Mouse (Mus musculus) urinary bladder, postnatal 4 days (tissue): ENCODE measurements around the gene Tprn.
"Not testable (repeated sequence)": the region's sequence is repeated elsewhere in the genome, so short reads cannot be mapped to it uniquely, and the experiment has no call there.

ENCODE experiments used
- DNase-seq, 2 experiments: peaks; one replicate each; pipeline ENCODE4 v3.0.0; 2021 to 2022; ENCODE audit warnings: low spot score in 2 of 2

Tprn gene

GRCm38 (mm10) chr2:25236614-25237013, 25.8 kb upstream of the Tprn start, which contains the start of gene Rnf224:
Gene Rnf224, minus strand, starts transcription at chr2:25236787.
- DNase-seq = no peak

DNA sequence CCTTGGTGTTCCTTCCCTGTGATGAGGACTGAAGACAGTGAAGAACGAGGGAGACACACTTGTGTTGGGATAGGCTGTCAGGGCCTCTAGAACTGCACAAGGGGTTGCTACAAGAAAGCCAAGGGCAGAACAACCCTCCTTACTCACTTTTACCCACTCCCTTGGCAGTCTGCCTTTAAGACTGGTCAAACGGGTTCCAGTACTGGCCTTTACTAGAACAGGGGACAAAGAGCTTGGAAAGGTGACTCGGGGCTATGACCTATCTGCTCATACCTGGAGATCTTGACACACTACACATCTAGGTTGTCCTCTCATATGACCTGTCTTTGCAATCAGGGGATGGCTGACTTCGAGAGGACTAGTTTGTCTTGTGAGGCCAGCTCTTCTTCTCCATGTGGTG, 24.9 kb upstream of the Tprn start:
- DNase-seq = no peak

GRCm38 (mm10) chr2:25238106-25238505, 24.3 kb upstream of the Tprn start:
- no peak for DNase-seq

- no peak for DNase-seq
Measured at GRCm38 (mm10) chr2:25239766-25240165, 22.7 kb upstream of the Tprn start.

GRCm38 (mm10) chr2:25240310-25240709, 22.1 kb upstream of the Tprn start:
- DNase-seq = no peak

DNA sequence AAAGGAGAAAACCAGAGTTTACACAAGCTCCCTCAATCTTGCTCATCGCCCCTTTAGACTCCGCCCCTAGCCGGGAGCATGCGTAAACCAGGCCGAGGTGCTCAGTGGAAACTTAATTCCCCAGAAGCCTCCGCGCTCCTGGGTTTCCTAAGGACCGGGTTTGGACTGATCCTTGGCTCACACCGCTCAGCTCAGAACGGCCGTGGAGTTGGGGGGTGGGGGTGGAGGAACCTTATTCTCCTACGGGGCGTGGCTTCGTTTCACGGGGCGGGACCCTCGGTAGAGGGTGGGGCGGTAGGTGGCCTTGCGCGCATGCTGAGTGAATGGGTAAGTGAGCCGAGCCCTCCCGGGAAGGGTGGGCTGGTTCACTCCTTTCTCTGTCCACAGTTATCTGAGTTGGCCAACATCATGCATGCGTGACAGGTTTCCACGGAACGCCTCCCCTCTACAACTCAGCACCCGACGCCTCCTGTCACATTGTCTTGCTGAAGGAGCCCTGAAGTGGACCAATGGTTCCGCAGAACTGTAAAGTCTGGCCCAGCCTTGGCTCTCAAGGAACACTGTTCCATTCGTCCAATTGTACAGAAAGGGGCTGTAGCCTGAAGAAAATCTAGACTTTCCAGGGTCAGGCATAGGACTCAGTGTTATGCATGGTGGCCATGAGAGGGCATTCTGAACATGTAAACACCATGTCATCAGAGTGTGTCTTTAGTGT, 21.5 kb upstream of the Tprn start:
- DNase-seq = peak; percentile 61 to 69

DNA sequence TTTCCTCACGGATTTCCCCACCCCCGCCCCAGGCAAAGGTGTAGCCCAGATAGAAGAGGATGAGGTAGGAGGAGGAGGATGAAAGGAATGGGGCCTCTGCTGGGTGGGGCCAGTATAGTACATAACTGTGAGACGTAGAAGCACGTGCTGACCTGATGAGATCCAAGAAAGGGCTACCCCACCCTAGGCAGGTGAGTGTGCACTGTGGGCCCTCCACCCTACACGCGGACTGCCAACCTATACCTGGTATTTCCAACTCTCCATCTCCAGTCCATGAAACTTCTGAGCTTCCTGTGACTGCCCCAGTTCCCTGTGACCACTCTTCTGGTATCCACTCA, 21.0 kb upstream of the Tprn start:
- no peak for DNase-seq

DNA sequence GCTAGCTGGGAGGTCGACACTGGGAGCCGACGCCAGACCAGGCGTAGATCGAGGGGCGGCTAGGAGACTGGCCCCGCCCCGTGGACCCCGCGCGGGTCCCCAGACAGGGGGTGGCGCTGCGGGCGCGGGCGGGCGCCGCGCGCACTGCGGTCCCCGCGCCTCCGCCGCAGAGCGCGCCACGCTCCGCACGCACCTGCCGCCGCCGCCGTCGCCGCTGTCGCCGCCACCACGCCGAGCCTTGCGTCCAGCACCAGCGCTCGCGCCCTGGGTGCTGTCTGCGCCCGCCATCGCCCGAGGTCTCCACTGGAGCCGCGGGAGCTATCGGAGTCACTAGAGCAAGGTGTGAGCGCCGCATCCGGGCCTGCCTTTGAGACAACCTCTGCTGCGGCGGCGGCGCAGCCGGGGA, 20.3 kb upstream of the Tprn start, which contains the start of the genes Rnf208 and Cysrt1:
Rnf208 (plus strand) TSS at position 155 of the 406 bp plus-strand sequence.
Cysrt1 (minus strand) TSS at position 352 of the 406 bp plus-strand sequence.
- DNase-seq = no peak

DNA sequence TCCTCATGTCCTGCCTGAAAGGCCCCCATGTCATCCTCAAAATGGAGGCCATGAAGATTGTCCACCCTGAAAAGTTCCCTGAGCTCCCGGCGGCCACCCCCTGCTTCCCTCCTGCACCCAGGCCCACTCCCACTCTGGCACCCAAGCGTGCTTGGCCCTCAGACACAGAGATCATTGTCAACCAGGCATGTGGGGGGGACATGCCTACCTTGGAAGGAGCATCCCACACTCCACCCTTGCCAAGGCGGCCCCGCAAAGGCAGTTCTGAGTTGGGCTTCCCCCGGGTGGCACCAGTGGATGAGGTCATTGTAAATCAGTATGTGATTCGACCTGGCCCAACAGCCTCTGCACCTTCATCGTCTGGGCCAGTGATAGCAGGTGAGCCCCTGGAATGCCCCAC, 19.1 kb upstream of the Tprn start:
- no peak for DNase-seq

DNA sequence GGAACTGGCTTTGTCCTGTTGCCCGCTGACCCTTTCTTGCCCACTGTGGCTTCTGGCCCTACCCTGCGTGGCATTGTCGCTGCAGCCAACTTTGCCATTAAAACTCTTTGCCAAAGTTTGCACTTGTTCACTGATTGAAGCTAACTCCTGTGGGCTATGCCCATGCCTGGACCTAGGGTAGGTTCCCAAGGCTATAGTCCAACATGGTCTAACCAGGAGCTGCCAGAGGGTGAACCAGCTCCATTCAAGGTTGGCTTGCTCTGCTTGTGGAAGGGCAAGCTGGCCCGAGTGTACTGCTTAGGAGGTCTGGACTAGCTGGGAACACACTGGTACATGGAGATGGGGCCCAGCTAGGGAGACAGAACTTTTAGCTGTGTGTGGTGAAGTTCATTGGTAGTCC, 18.3 kb upstream of the Tprn start:
- DNase-seq = no peak

GRCm38 (mm10) chr2:25246183-25247072, 16.0 kb upstream of the Tprn start, which contains the start of gene AL732309.1:
Gene AL732309.1, minus strand, starts transcription at chr2:25246863.
- DNase-seq = no peak

- no peak for DNase-seq
Measured at GRCm38 (mm10) chr2:25252331-25252730, 10.1 kb upstream of the Tprn start.

- DNase-seq = peak; percentile 78 to 86
Measured at GRCm38 (mm10) chr2:25255284-25255779, 7.1 kb upstream of the Tprn start, which contains the start of gene Tmem203. Gene Tmem203, plus strand, starts transcription at chr2:25255439.

DNA sequence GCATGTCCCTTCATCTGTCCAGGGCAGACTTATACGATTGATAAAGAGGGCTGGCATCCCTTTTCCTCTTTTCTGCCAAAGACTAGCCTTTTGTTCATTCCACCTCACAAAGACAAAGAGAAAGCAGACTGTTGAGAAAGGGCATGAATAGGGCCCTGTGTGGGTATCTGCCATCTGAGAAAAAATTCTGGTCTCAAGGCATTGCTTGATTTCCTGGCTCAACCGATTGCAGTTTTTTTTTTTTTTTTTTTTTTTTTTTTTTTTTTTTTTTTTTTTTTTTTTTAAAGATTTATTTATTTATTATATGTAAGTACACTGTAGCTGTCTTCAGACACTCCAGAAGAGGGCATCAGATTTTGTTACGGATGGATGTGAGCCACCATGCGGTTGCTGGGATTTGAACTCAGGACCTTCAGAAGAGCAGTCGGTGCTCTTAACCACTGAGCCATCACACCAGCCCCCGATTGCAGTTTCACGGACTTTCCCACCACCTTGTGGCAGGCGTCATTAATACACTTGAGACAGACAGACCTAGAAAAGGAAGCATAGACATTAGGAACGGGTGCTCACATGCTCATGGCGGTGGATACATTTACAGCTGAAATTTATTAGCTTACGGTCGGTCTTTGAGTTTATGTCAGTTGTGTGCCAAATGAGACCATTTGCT, 5.8 kb upstream of the Tprn start:
- DNase-seq = not testable (repeated sequence)

DNA sequence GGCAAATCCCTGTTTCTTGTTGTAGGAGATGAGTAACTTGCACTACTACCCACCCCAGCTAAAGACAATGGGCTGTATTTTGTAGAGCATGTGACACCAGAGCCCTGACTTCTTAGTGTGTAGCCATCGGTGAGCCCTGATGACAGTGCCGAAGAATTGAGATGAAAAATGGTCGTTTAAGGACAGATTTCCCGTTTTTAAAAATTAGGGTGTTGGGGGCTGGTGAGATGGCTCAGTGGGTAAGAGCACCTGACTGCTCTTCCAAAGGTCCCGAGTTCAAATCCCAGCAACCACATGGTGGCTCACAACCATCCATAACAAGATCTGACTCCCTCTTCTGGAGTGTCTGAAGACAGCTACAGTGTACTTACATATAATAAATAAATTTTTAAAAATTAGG, 5.2 kb upstream of the Tprn start:
- DNase-seq = not testable (repeated sequence)

DNA sequence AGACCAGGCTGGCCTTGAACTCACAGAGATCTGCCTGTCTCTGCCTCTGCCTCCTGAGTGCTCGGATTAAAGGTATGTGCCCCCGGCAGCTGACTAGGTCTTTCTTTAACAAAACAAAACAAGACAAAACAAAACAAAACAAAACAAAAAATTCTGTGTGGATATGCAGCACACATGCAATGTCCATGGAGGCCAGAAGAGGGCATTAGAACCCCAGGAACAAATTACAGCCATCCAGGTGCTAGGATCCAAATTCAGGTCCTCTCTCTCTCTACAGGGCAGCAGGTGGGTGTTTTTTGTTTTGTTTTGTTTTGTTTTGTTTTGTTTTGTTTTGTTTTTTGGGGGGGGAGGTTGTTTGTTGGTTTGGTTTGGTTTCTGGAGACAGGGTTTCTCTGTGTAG, 3.5 kb upstream of the Tprn start:
- no peak for DNase-seq

GRCm38 (mm10) chr2:25261870-25262269, 548 bp upstream of the Tprn start:
- DNase-seq = no peak

- DNase-seq = no peak
Measured at GRCm38 (mm10) chr2:25262795-25263622, 591 bp downstream of the Tprn start.

- no peak for DNase-seq
Measured at GRCm38 (mm10) chr2:25263623-25264285, 1.3 kb downstream of the Tprn start.

- DNase-seq = no peak
Measured at GRCm38 (mm10) chr2:25264286-25264660, 1.9 kb downstream of the Tprn start.

GRCm38 (mm10) chr2:25264851-25265250, 2.4 kb downstream of the Tprn start:
- DNase-seq = no peak
